Mouse (Mus musculus) forebrain, embryonic 12.5 days (tissue): ENCODE results near the gene Rbm15b. TPM values are rescaled to one million over a fixed set of nuclear protein-coding genes. Genes with fewer than 3 reads are reported as not detected.

Experiments used
- ATAC-seq: fragments of 200-750 bp; cut with Nextera tagmentation; 2 replicates; pipeline ENCODE4 v1.8.0; 2017; ENCODE audit warnings: moderate TSS enrichment; ENCODE audit not compliant: low FRiP score
- H3K27ac ChIP-seq: fragments of 300-500 bp; sonication (generic); 2 replicates; pipeline ENCODE4 v1.5.1; 2016; ENCODE audit warnings: mild to moderate bottlenecking
- H3K27me3 ChIP-seq: fragments of 300-500 bp; sonication (generic); 2 replicates; pipeline ENCODE4 v1.6.1; 2016; ENCODE audit warnings: mild to moderate bottlenecking
- H3K36me3 ChIP-seq: fragments of 300-500 bp; sonication (generic); replicated peaks from 2 replicates; pipeline ENCODE4 v1.6.1; 2016; ENCODE audit warnings: mild to moderate bottlenecking
- H3K4me1 ChIP-seq: fragments of 300-500 bp; sonication (generic); 2 replicates; pipeline ENCODE4 v1.6.1; 2016
- H3K4me2 ChIP-seq: fragments of 300-500 bp; sonication (generic); 2 replicates; pipeline ENCODE4 v1.6.1; 2016; ENCODE audit warnings: mild to moderate bottlenecking, moderate library complexity
- H3K4me3 ChIP-seq: fragments of 300-500 bp; sonication (generic); replicated peaks from 2 replicates; pipeline ENCODE4 v1.5.1; 2016; ENCODE audit warnings: mild to moderate bottlenecking
- H3K9ac ChIP-seq: fragments of 300-500 bp; sonication (generic); 2 replicates; pipeline ENCODE4 v1.6.1; 2016; ENCODE audit warnings: mild to moderate bottlenecking
- H3K9me3 ChIP-seq: fragments of 300-500 bp; sonication (generic); 2 replicates; pipeline ENCODE4 v1.6.1; 2016
- WGBS: fragments of 180-500 bp; shearing (Covaris S2); methylation state at CpG from one replicate; pipeline ENCODE4 v1.1.7; 2016; 5-methylcytosine and 5-hydroxymethylcytosine counted together
- polyA plus RNA-seq: library from polyadenylated mRNA; unstranded; fragments of >200 nt; fragmentation: Nextera tagmentation; extraction: Ambion mirVana; gene quantifications from 2 replicates; pipeline ENCODE4 v1.2.1, GENCODE M21; 2016

Gene Rbm15b
- polyA plus RNA-seq, 1 experiment from 2014 or later = 31.1 TPM

DNA sequence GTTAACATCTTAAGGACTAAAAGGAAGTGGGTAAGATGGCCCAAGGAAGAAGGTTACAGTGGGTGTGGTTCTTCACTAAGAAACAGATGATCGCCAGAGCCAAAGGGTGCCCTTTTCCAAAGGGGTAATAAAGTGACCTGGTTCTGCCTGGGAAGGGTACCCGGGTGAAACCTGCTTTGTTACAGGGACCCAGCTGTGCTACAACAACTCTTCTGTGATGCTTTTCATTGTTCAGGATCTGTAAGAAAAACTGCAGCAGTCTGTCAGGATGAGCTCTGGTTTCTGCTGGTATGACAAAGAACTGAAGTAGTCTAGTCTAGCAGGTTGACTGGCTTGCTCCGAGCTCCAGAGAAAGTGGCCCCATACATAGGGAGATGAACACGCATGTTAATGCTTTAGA is 5.1 kb downstream of the Rbm15b start:
- H3K36me3 ChIP-seq = peaks cover 76% of the 10 kb centered on the region
- H3K27ac ChIP-seq = no peak overlapping the region
- H3K27me3 ChIP-seq = no peaks in the 10 kb centered on the region
- H3K4me3 ChIP-seq = no peak overlapping the region
- no peak overlapping the region for H3K4me2 ChIP-seq
- H3K9ac ChIP-seq = no peak overlapping the region
- H3K4me1 ChIP-seq = peaks cover 47% of the 10 kb centered on the region
- WGBS = 78% methylated on average over 4 of the region's 4 CpGs
- H3K9me3 ChIP-seq = no peaks in the 10 kb centered on the region
- no peak for ATAC-seq

- no peak overlapping the region for H3K4me2 ChIP-seq
- 0 out of 2 replicates have a peak overlapping the region, but pooled peaks have one; percentile 12 for H3K9ac ChIP-seq
- H3K4me1 ChIP-seq = peaks cover 47% of the 10 kb centered on the region
Observed at GRCm38 (mm10) chr9:106881071-106881755, 6.0 kb downstream of the Rbm15b start.

GRCm38 (mm10) chr9:106879471-106879870 is 7.8 kb downstream of the Rbm15b start:
- Histone ChIP-seq H3K9me3 (no peaks in the 10 kb centered on the region), H3K4me2 (no peak overlapping the region), H3K36me3 (peaks cover 91% of the 10 kb centered on the region), H3K4me1 (peaks cover 35% of the 10 kb centered on the region), H3K4me3 (no peak overlapping the region), H3K27ac (no peak overlapping the region), H3K9ac (no peak overlapping the region), H3K27me3 (no peaks in the 10 kb centered on the region)
- 56% methylated on average over 4 of the region's 4 CpGs for WGBS
- ATAC-seq = no peak

More at GRCm38 (mm10) chr9:106881071-106881755, 6.0 kb downstream of the Rbm15b start:
- no peak overlapping the region for H3K4me3 ChIP-seq
- 60% methylated on average over 4 of the region's 4 CpGs for WGBS
- H3K27me3 ChIP-seq = no peaks in the 10 kb centered on the region
- no peak for ATAC-seq
- no peak overlapping the region for H3K27ac ChIP-seq
- peaks cover 85% of the 10 kb centered on the region for H3K36me3 ChIP-seq
- H3K9me3 ChIP-seq = no peaks in the 10 kb centered on the region

DNA sequence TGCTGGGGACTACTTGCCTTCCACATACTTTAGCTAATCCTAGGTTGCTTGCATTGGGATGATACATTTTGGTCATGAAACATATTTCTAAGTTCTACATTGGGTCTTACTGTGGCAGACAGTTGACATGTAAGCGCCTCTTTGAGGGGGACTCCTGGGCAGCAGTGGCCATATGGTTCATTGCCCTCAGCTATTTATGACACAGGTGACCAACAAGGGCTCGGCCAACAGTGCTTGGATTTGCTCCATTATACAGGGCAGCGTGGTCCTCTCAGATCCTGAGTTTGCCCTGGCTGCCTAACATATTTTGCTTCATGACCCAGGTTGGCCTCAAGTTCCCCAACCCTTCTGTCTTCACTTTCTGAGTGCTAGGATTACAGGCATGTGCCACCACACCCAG is 10.6 kb downstream of the Rbm15b start:
- no peak overlapping the region for H3K9ac ChIP-seq
- H3K27me3 ChIP-seq = no peaks in the 10 kb centered on the region
- peaks cover 8% of the 10 kb centered on the region for H3K4me1 ChIP-seq
- peaks cover 84% of the 10 kb centered on the region for H3K36me3 ChIP-seq
- no peak overlapping the region for H3K4me2 ChIP-seq
- 92% methylated on average over 3 of the region's 3 CpGs for WGBS
- H3K9me3 ChIP-seq = no peaks in the 10 kb centered on the region
- H3K4me3 ChIP-seq = no peak overlapping the region
- ATAC-seq = no peak
- no peak overlapping the region for H3K27ac ChIP-seq

DNA sequence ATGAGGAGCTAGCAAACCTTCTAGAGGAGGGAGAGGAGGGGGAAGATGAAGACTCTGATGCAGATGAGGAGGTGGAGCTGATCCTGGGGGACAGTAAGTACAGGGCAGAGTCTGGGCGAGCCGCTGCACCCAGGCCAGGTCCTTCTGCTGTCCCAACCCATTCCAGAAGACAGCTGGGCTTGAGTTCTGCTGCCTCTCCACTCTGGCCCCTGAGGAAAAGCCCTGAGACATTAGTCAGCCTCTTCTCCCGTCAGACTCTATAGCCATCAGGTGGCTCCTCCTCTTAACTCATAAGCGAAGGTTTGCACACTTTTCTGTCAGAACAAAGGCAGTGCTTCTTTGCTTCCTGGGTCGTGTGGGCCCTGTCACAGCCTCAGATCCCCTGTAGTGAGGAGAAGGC is 13.0 kb downstream of the Rbm15b start:
- Histone ChIP-seq H3K36me3 (peaks cover 64% of the 10 kb centered on the region), H3K4me3 (no peak overlapping the region), H3K9me3 (no peaks in the 10 kb centered on the region), H3K9ac (no peak overlapping the region), H3K27ac (no peak overlapping the region), H3K27me3 (no peaks in the 10 kb centered on the region), H3K4me2 (no peak overlapping the region), H3K4me1 (no peaks in the 10 kb centered on the region)
- 85% methylated on average over 5 of the region's 5 CpGs for WGBS
- ATAC-seq = no peak

- no peak for ATAC-seq
- no peak overlapping the region for H3K27ac ChIP-seq
- WGBS = 92% methylated on average over 11 of the region's 11 CpGs
- H3K4me3 ChIP-seq = no peak overlapping the region
- H3K4me1 ChIP-seq = no peaks in the 10 kb centered on the region
- no peaks in the 10 kb centered on the region for H3K27me3 ChIP-seq
- H3K36me3 ChIP-seq = peaks cover 87% of the 10 kb centered on the region
- no peak overlapping the region for H3K9ac ChIP-seq
- no peaks in the 10 kb centered on the region for H3K9me3 ChIP-seq
- H3K4me2 ChIP-seq = no peak overlapping the region
Observed at GRCm38 (mm10) chr9:106858036-106858435, 29.2 kb downstream of the Rbm15b start.

GRCm38 (mm10) chr9:106856664-106857063 is 30.6 kb downstream of the Rbm15b start:
- Histone ChIP-seq H3K9me3 (no peaks in the 10 kb centered on the region), H3K4me3 (no peak overlapping the region), H3K27me3 (no peaks in the 10 kb centered on the region), H3K36me3 (peaks cover 83% of the 10 kb centered on the region), H3K27ac (no peak overlapping the region), H3K4me1 (no peaks in the 10 kb centered on the region), H3K9ac (no peak overlapping the region), H3K4me2 (no peak overlapping the region)
- ATAC-seq = no peak
- WGBS = 88% methylated on average over 3 of the region's 3 CpGs

- H3K4me3 ChIP-seq = no peak overlapping the region
- H3K9me3 ChIP-seq = no peaks in the 10 kb centered on the region
- H3K27me3 ChIP-seq = no peaks in the 10 kb centered on the region
- ATAC-seq = no peak
- no peaks in the 10 kb centered on the region for H3K4me1 ChIP-seq
- H3K36me3 ChIP-seq = peaks cover 80% of the 10 kb centered on the region
- no peak overlapping the region for H3K9ac ChIP-seq
- no peak overlapping the region for H3K4me2 ChIP-seq
- WGBS = 97% methylated on average over 6 of the region's 6 CpGs
- H3K27ac ChIP-seq = no peak overlapping the region
Observed at GRCm38 (mm10) chr9:106842800-106843199, 44.4 kb downstream of the Rbm15b start.

- Histone ChIP-seq H3K27ac (no peak overlapping the region), H3K4me2 (no peak overlapping the region), H3K36me3 (peaks cover 81% of the 10 kb centered on the region), H3K9me3 (no peaks in the 10 kb centered on the region), H3K4me1 (no peaks in the 10 kb centered on the region), H3K4me3 (no peak overlapping the region), H3K9ac (no peak overlapping the region), H3K27me3 (no peaks in the 10 kb centered on the region)
- 98% methylated on average over 1 of the region's 1 CpGs for WGBS
- ATAC-seq = no peak
Observed at GRCm38 (mm10) chr9:106840569-106840968, 46.7 kb downstream of the Rbm15b start.

Other genes with a start within 250 kb of the Rbm15b start
- gene Grm2, start 231.3 kb downstream of the Rbm15b start, polyA plus RNA-seq = 3.4 and 5.7 TPM in 2 replicates
- gene Tex264, start 201.5 kb downstream of the Rbm15b start, polyA plus RNA-seq = 24.9 and 30.4 TPM in 2 replicates
- 11.2 and 12.3 TPM in 2 replicates for gene Rad54l2, start 98.2 kb downstream of the Rbm15b start, polyA plus RNA-seq
- 28.6 and 39.8 TPM in 2 replicates for gene Dcaf1, start 65.6 kb downstream of the Rbm15b start, polyA plus RNA-seq
- gene Manf, start 4.6 kb upstream of the Rbm15b start, polyA plus RNA-seq = 216 and 222 TPM in 2 replicates